In genomic region chr1:84881248-84882065, GRCm38 (mm10) we compare ENCODE assay signal across 10 mouse cellular contexts. TPM values are rescaled to one million over a fixed set of nuclear protein-coding genes. Genes with fewer than 3 reads are reported as not detected.
A peak's percentile ranks its signal among the peaks of the same experiment; 100 is the strongest.
DNase-seq lines count a peak whose midpoint lies in the region; ATAC-seq and TF ChIP-seq lines count a peak whose summit lies in the region.
"Had no signal": no experiment of that assay in that cellular context is flagged by ENCODE, and none has a peak within 500 bp of the region (broad histone marks: within the 10 kb centered on the region; RNA-seq: fewer than 3 reads in every experiment).

No protein-coding gene starts in this region.

- no peaks in the 10 kb centered on the region for H3K9me3 ChIP-seq in hindbrain, postnatal 0 days (ENCODE audit: low read length)
- H3K9me3 ChIP-seq in hindbrain, embryonic 10.5 days: peaks cover 6% of the 10 kb centered on the region; the same call in 1 of the 2 replicates
- H3K9me3 ChIP-seq in kidney, embryonic 14.5 days (ENCODE audit: control insufficient read depth, low read length): peaks cover 4% of the 10 kb centered on the region; the same call in 1 of the 2 replicates
- H3K9me3 ChIP-seq: heart, embryonic 13.5 days had no signal

- no peak for ATAC-seq in hindbrain, postnatal 0 days
- ATAC-seq in kidney, embryonic 14.5 days (ENCODE audit: low FRiP score, low TSS enrichment): no peak

- DNase-seq in hindbrain, postnatal 0 days (ENCODE audit: low spot score): no peak
- no peak for DNase-seq in hindbrain, embryonic 10.5 days (ENCODE audit: low spot score)
- DNase-seq in 3134 (ENCODE audit: extremely low read depth, insufficient read length, low spot score): peak; percentile 77
- peak; percentile 69 for DNase-seq in MN1 (ENCODE audit: low spot score)
- peak; percentile 21 for DNase-seq in induced T-regulatory cell, adult 2 months (ENCODE audit: low read depth)
- no peak for DNase-seq in embryo, embryonic 9.5 days (ENCODE audit: extremely low spot score)
- no peak for DNase-seq in heart, postnatal 10 days

- H3K36me3 ChIP-seq in hindbrain, postnatal 0 days (ENCODE audit: insufficient read depth, low read length): no peaks in the 10 kb centered on the region
- no peaks in the 10 kb centered on the region for H3K36me3 ChIP-seq in hindbrain, embryonic 10.5 days
- H3K36me3 ChIP-seq in kidney, embryonic 14.5 days (ENCODE audit: control insufficient read depth, insufficient read depth, low read length): no peaks in the 10 kb centered on the region
- H3K36me3 ChIP-seq: heart, embryonic 13.5 days had no signal

- no peaks in the 10 kb centered on the region for H3K4me1 ChIP-seq in hindbrain, postnatal 0 days (ENCODE audit: insufficient read depth, low read length)
- peaks cover 10% of the 10 kb centered on the region; the same call in 1 of the 2 replicates for H3K4me1 ChIP-seq in hindbrain, embryonic 10.5 days (replicated peaks)
- no peaks in the 10 kb centered on the region for H3K4me1 ChIP-seq in kidney, embryonic 14.5 days (ENCODE audit: control insufficient read depth, insufficient read depth, low read length)
- H3K4me1 ChIP-seq: heart, embryonic 13.5 days; megakaryocyte, embryonic 14.5 days had no signal

- H3K4me2 ChIP-seq in hindbrain, postnatal 0 days (ENCODE audit: low read depth, low read length): no peak overlapping the region
- no peak overlapping the region for H3K4me2 ChIP-seq in kidney, embryonic 14.5 days (replicated peaks; ENCODE audit: low read depth, low read length)
- H3K4me2 ChIP-seq: heart, embryonic 13.5 days had no signal

- 0 out of 2 replicates have a peak, but pooled peaks have one; percentile 4 for TF ChIP-seq CTCF in hindbrain, postnatal 0 days (IDR thresholded peaks at IDR 0.05; ENCODE audit: low read depth)

- no peaks in the 10 kb centered on the region for H3K27me3 ChIP-seq in hindbrain, postnatal 0 days (ENCODE audit: insufficient read depth, low read length)
- H3K27me3 ChIP-seq in hindbrain, embryonic 10.5 days (ENCODE audit: insufficient read depth, poor library complexity, severe bottlenecking): no peaks in the 10 kb centered on the region
- H3K27me3 ChIP-seq in kidney, embryonic 14.5 days (ENCODE audit: control insufficient read depth, insufficient read depth, low read length): no peaks in the 10 kb centered on the region
- H3K27me3 ChIP-seq: heart, embryonic 13.5 days; megakaryocyte, embryonic 14.5 days had no signal

- no peak overlapping the region for H3K9ac ChIP-seq in hindbrain, postnatal 0 days (replicated peaks; ENCODE audit: low read length)
- no peak overlapping the region for H3K9ac ChIP-seq in kidney, embryonic 14.5 days (ENCODE audit: low read depth, low read length)
- H3K9ac ChIP-seq: heart, embryonic 13.5 days had no signal

- no peak overlapping the region for H3K27ac ChIP-seq in hindbrain, postnatal 0 days
- no peak overlapping the region for H3K27ac ChIP-seq in hindbrain, embryonic 10.5 days
- no peak overlapping the region for H3K27ac ChIP-seq in kidney, embryonic 14.5 days (ENCODE audit: low read depth, low read length)
- H3K27ac ChIP-seq: heart, embryonic 13.5 days had no signal

- WGBS in hindbrain, postnatal 0 days: 63% methylated on average over 11 of the region's 11 CpGs
- 59% methylated on average over 11 of the region's 11 CpGs for WGBS in hindbrain, embryonic 10.5 days
- 74% methylated on average over 11 of the region's 11 CpGs for WGBS in kidney, embryonic 14.5 days

- no peak overlapping the region for H3K4me3 ChIP-seq in hindbrain, postnatal 0 days (ENCODE audit: low read length)
- H3K4me3 ChIP-seq in hindbrain, embryonic 10.5 days: no peak overlapping the region
- no peak overlapping the region for H3K4me3 ChIP-seq in kidney, embryonic 14.5 days (ENCODE audit: low read length)
- H3K4me3 ChIP-seq: heart, embryonic 13.5 days; megakaryocyte, embryonic 14.5 days had no signal

- intact Hi-C loops in heart, postnatal 10 days (cut with DNase I): no loop called here

RNA-seq across cellular contexts. Expression of gene Trip12, which starts 41.1 kb away (rescaled TPM):
- total RNA-seq in hindbrain, postnatal 0 days (2014; rRNA removed): 82.2 and 92.8 TPM in 2 replicates
- polyA plus RNA-seq in hindbrain, postnatal 0 days (2015; fragmentation: Nextera tagmentation; extraction: Ambion mirVana): 28.4 and 36.8 TPM in 2 replicates
- 68.1 and 80.0 TPM in 2 replicates for polyA plus RNA-seq in hindbrain, embryonic 10.5 days (2016; fragmentation: Nextera tagmentation; extraction: Ambion mirVana)
- polyA plus RNA-seq in kidney, embryonic 14.5 days (2014; fragmentation: Nextera tagmentation; extraction: Ambion mirVana): 57.9 and 85.8 TPM in 2 replicates
- 100 to 1,000 TPM; 233 to 236 TPM for total RNA-seq in heart, postnatal 10 days (2021)

RNA-seq across cellular contexts. Expression of gene Fbxo36, which starts 41.8 kb away (rescaled TPM):
- 2.8 and 3.7 TPM in 2 replicates for total RNA-seq in hindbrain, postnatal 0 days (2014; rRNA removed)
- polyA plus RNA-seq in hindbrain, postnatal 0 days (2015; fragmentation: Nextera tagmentation; extraction: Ambion mirVana): 10.1 and 12.8 TPM in 2 replicates
- polyA plus RNA-seq in hindbrain, embryonic 10.5 days (2016; fragmentation: Nextera tagmentation; extraction: Ambion mirVana): 10.8 and 14.5 TPM in 2 replicates
- 10.6 and 13.3 TPM in 2 replicates for polyA plus RNA-seq in kidney, embryonic 14.5 days (2014; fragmentation: Nextera tagmentation; extraction: Ambion mirVana)
- 1 to 10 TPM; 2.6 TPM for total RNA-seq in heart, postnatal 10 days (2021)

RNA-seq across cellular contexts. Expression of gene Slc16a14, which starts 53.5 kb away (rescaled TPM):
- 15.7 and 20.3 TPM in 2 replicates for total RNA-seq in hindbrain, postnatal 0 days (2014; rRNA removed)
- 14.5 and 16.2 TPM in 2 replicates for polyA plus RNA-seq in hindbrain, postnatal 0 days (2015; fragmentation: Nextera tagmentation; extraction: Ambion mirVana)
- 1.3 and 3.7 TPM in 2 replicates for polyA plus RNA-seq in hindbrain, embryonic 10.5 days (2016; fragmentation: Nextera tagmentation; extraction: Ambion mirVana)
- polyA plus RNA-seq in kidney, embryonic 14.5 days (2014; fragmentation: Nextera tagmentation; extraction: Ambion mirVana): 0.41 and 0.53 TPM in 2 replicates
- total RNA-seq in heart, postnatal 10 days (2021): under 1 TPM in 1 of 2 experiments, not detected in 1; 0.17 TPM

Comparison
In these comparisons a context has a peak if more than half of its experiments do, and no peak if none do; other contexts are left out.
1. DNase-seq: peak in 3134 (single experiment), MN1 (single experiment) and induced T-regulatory cell, adult 2 months (single experiment); none in hindbrain, postnatal 0 days (single experiment), hindbrain, embryonic 10.5 days (single experiment), embryo, embryonic 9.5 days (single experiment) and heart, postnatal 10 days (0 of 2).